32 mouse cellular contexts compared by ENCODE assay signal in the genomic region with DNA sequence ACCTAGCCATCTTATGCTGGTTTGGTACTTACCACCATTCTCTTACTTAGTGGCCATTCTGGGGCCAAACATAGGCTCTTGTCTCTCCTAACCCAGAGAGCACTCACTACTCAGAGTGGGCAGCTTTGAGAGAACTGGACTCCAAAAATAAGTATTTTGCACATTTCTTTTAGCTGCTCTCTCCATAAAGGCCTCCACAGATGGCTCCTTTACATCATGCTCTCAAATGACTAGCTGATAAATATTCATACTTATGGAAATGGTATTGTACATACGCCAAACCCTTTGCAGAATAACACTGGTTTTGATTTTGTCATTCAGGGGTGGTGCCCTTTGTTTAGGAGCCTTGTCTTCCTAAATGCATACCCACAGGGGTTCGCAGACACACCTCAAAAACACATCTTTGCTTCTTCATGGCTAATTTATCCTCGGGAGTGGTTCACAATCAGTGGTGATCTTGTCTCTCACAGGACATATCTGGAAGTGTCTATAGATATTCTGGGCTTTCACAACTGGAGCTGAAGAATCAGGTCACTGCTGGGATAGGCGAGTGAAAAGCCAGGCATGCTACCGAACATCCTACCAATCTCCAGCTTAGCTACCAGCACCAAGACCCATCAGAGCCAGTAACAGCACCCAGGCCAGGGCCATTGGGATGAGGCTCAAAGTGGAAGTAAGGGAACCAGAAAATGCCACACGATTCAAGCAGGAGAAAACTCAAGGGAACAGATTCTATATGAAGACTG. TPM values are rescaled to one million over a fixed set of nuclear protein-coding genes. Genes with fewer than 3 reads are reported as not detected.
A peak's percentile ranks its signal among the peaks of the same experiment; 100 is the strongest.
DNase-seq lines count a peak whose midpoint lies in the region; ATAC-seq and TF ChIP-seq lines count a peak whose summit lies in the region.
"Had no signal": no experiment of that assay in that cellular context is flagged by ENCODE, and none has a peak within 500 bp of the region (broad histone marks: within the 10 kb centered on the region; RNA-seq: fewer than 3 reads in every experiment).

No protein-coding gene starts in this region.

- no peak for TF ChIP-seq POLR2A in brain, embryonic 14.5 days (IDR thresholded peaks at IDR 0.05; ENCODE audit: borderline replicate concordance, extremely low read depth, insufficient read depth, insufficient read length, poor library complexity, severe bottlenecking)

- peak; percentile 56; the same call in 1 of the 2 replicates for ATAC-seq in forebrain, postnatal 0 days
- ATAC-seq: CD4-positive, CD25-positive, alpha-beta regulatory T cell, adult 4 months; intestine, embryonic 16.5 days had no signal

- 0 out of 2 replicates have a peak overlapping the region, but pooled peaks have one; percentile 23 for H3K27ac ChIP-seq in layer of hippocampus, adult 2 months
- H3K27ac ChIP-seq in forebrain, postnatal 0 days (ENCODE audit: low read depth, low read length): peak overlapping the region; percentile 58
- H3K27ac ChIP-seq: heart, embryonic 10.5 days; heart, embryonic 15.5 days; hindbrain, embryonic 12.5 days; kidney, postnatal 0 days; limb, embryonic 13.5 days; lung, embryonic 15.5 days; neural tube, embryonic 15.5 days had no signal

- 66% methylated on average over 6 of the region's 6 CpGs for WGBS in forebrain, postnatal 0 days

- no peak for TF ChIP-seq CTCF in layer of hippocampus, adult 2 months (conservative IDR thresholded peaks at IDR 0.05)
- no peak for TF ChIP-seq CTCF in brain, embryonic 14.5 days (IDR thresholded peaks at IDR 0.05; ENCODE audit: borderline replicate concordance, extremely low read depth, insufficient read depth, insufficient read length)
- TF ChIP-seq CTCF in forebrain, postnatal 0 days (IDR thresholded peaks at IDR 0.05; ENCODE audit: low read depth): no peak

- H3K4me3 ChIP-seq in layer of hippocampus, adult 2 months: no peak overlapping the region
- H3K4me3 ChIP-seq in forebrain, postnatal 0 days (ENCODE audit: low read depth, low read length): no peak overlapping the region
- H3K4me3 ChIP-seq: heart, embryonic 10.5 days; heart, embryonic 15.5 days; hindbrain, embryonic 12.5 days; limb, embryonic 13.5 days; lung, embryonic 15.5 days; neural tube, embryonic 15.5 days had no signal

- H3K4me2 ChIP-seq in forebrain, postnatal 0 days (ENCODE audit: low read depth): no peak overlapping the region
- H3K4me2 ChIP-seq: heart, embryonic 15.5 days; hindbrain, embryonic 12.5 days; limb, embryonic 13.5 days; liver, embryonic 11.5 days; lung, embryonic 15.5 days; midbrain, embryonic 11.5 days; neural tube, embryonic 15.5 days had no signal

- H3K27me3 ChIP-seq in forebrain, postnatal 0 days (ENCODE audit: insufficient read depth, low read length): no peaks in the 10 kb centered on the region
- H3K27me3 ChIP-seq: heart, embryonic 15.5 days; hindbrain, embryonic 12.5 days; limb, embryonic 13.5 days; lung, embryonic 15.5 days; neural tube, embryonic 15.5 days had no signal

- DNase-seq in layer of hippocampus, adult 2 months (ENCODE audit: low spot score in 2 of 2): no peak
- DNase-seq in layer of hippocampus, adult 9-10 months (ENCODE audit: low spot score): no peak
- DNase-seq in R1 (ENCODE audit: low read depth, low spot score): peak; percentile 32
- peak; percentile 32 for DNase-seq in brain, embryonic 14.5 days (ENCODE audit: low read depth)
- DNase-seq in forebrain, postnatal 0 days: peak; percentile 36
- DNase-seq in heart, postnatal 25 days (ENCODE audit: low spot score): no peak
- DNase-seq in cerebellum, postnatal 10 days: no peak
- DNase-seq: adrenal gland, postnatal 25 days; cerebellum, adult 2 months; cerebellum, postnatal 25 days; gastrocnemius, postnatal 14 days; heart, adult 11 months; heart, postnatal 36 days; kidney, adult 8-10 months; kidney, postnatal 4 days; layer of hippocampus, adult 9-11 months; lung, postnatal 36 days; retina, postnatal 1 day; spleen, adult 18-20 months; thymus, adult 18-20 months; thymus, postnatal 36 days had no signal

- no peaks in the 10 kb centered on the region for H3K4me1 ChIP-seq in forebrain, postnatal 0 days (ENCODE audit: insufficient read depth)
- H3K4me1 ChIP-seq: heart, embryonic 10.5 days; heart, embryonic 15.5 days; hindbrain, embryonic 12.5 days; limb, embryonic 13.5 days; neural tube, embryonic 15.5 days had no signal

- intact Hi-C loops in heart, postnatal 25 days (cut with DNase I): no loop called here

- H3K36me3 ChIP-seq in forebrain, postnatal 0 days (ENCODE audit: insufficient read depth): peaks cover 10% of the 10 kb centered on the region

- H3K9ac ChIP-seq in forebrain, postnatal 0 days: no peak overlapping the region
- H3K9ac ChIP-seq: heart, embryonic 15.5 days; hindbrain, embryonic 12.5 days; limb, embryonic 13.5 days; lung, embryonic 15.5 days; neural tube, embryonic 15.5 days had no signal

- no peaks in the 10 kb centered on the region for H3K9me3 ChIP-seq in forebrain, postnatal 0 days (ENCODE audit: low read length)
- H3K9me3 ChIP-seq: heart, embryonic 10.5 days; heart, embryonic 15.5 days; hindbrain, embryonic 12.5 days; limb, embryonic 13.5 days; lung, embryonic 15.5 days; neural tube, embryonic 15.5 days had no signal

RNA-seq across cellular contexts. Expression of gene Cdk2ap1, which starts 1.5 kb away (rescaled TPM):
- total RNA-seq in layer of hippocampus, adult 2 months (2021): 10 to 100 TPM; 83.6 TPM
- 303 and 477 TPM in 2 replicates for polyA plus RNA-seq in brain, embryonic 14.5 days (2012; rRNA removed)
- total RNA-seq in forebrain, postnatal 0 days (2014; rRNA removed): 178 and 183 TPM in 2 replicates
- polyA plus RNA-seq in forebrain, postnatal 0 days (2015; fragmentation: Nextera tagmentation; extraction: Ambion mirVana): 101 and 115 TPM in 2 replicates
- total RNA-seq in heart, postnatal 25 days (2021): 100 to 1,000 TPM; 159 to 181 TPM

RNA-seq across cellular contexts. Expression of gene 2810006K23Rik, which starts 36.5 kb away (rescaled TPM):
- total RNA-seq in layer of hippocampus, adult 2 months (2021): 10 to 100 TPM; 14.5 to 15.4 TPM
- 10.8 and 13.3 TPM in 2 replicates for polyA plus RNA-seq in brain, embryonic 14.5 days (2012; rRNA removed)
- total RNA-seq in forebrain, postnatal 0 days (2014; rRNA removed): 14.1 and 15.2 TPM in 2 replicates
- 9.1 and 9.2 TPM in 2 replicates for polyA plus RNA-seq in forebrain, postnatal 0 days (2015; fragmentation: Nextera tagmentation; extraction: Ambion mirVana)
- total RNA-seq in heart, postnatal 25 days (2021): 10 to 100 TPM; 10.5 to 13.6 TPM

RNA-seq across cellular contexts. Expression of gene Mphosph9, which starts 36.6 kb away (rescaled TPM):
- 10 to 100 TPM; 18.9 to 19.3 TPM for total RNA-seq in layer of hippocampus, adult 2 months (2021)
- 18.3 and 19.4 TPM in 2 replicates for polyA plus RNA-seq in brain, embryonic 14.5 days (2012; rRNA removed)
- total RNA-seq in forebrain, postnatal 0 days (2014; rRNA removed): 15.0 and 23.6 TPM in 2 replicates
- 4.5 and 7.8 TPM in 2 replicates for polyA plus RNA-seq in forebrain, postnatal 0 days (2015; fragmentation: Nextera tagmentation; extraction: Ambion mirVana)
- 1 to 10 TPM; 4.0 to 4.6 TPM for total RNA-seq in heart, postnatal 25 days (2021)

Comparison
In these comparisons a context has a peak if more than half of its experiments do, and no peak if none do; other contexts are left out.
1. DNase-seq: peak in R1 (single experiment), brain, embryonic 14.5 days (single experiment) and forebrain, postnatal 0 days (single experiment); none in layer of hippocampus, adult 2 months (0 of 2), layer of hippocampus, adult 9-10 months (single experiment), heart, postnatal 25 days (single experiment) and cerebellum, postnatal 10 days (0 of 2).